Mouse (Mus musculus): Measurements from ENCODE around the gene Smurf2.

GRCm38 (mm10) chr11:106795679-106796078 lies 124.8 kb downstream of the Smurf2 start:
- TF ChIP-seq CTCF (IDR thresholded peaks at IDR 0.05; ENCODE audit: extremely low read depth, insufficient read depth, low read length) (no peak), POLR2A (IDR thresholded peaks at IDR 0.05; ENCODE audit: extremely low read depth, insufficient read depth, low read length) (no peak)

Measured in cortical plate, adult 2 months (tissue).